Mouse (Mus musculus) stomach, postnatal 0 days (tissue): ENCODE measurements around the gene Pax1.

Experiments
- CTCF ChIP-seq: IDR thresholded peaks from 2 replicates; pipeline ENCODE4 v1.5.1; 2016; ENCODE audit warnings: antibody characterized with exemption, low read depth, mild to moderate bottlenecking, moderate library complexity
- EP300 ChIP-seq: optimal IDR thresholded peaks from 2 replicates; pipeline ENCODE3; 2016; ENCODE audit warnings: antibody characterized with exemption

DNA sequence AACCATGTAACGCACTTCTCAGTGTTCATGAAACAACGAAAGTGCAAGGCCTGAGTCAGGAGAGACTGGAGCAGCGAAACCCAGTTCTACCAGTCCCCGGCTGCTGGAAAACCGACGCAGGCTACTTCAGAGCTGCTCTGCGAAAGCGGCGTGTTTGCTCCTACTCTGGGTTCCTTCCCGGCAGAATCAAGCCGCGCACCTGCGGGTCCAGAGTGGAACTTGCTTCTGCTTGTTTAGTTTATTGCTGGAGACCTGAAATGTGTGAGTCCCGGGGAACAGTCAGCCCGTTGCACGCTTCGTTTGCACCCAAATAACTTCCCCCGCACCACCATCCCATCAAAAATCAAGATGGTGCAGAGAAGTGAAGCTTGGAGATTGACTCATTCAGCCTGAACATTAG is at the start of gene Pax1:
- TF ChIP-seq CTCF, result no peak
- TF ChIP-seq EP300, result no peak
